Mouse (Mus musculus): ENCODE data around the gene Atp8b5.
A peak's percentile ranks its signal among the peaks of the same experiment; 100 is the strongest.

The Atp8b5 gene

GRCm38 (mm10) chr4:43414761-43415160 is 147.8 kb downstream of the Atp8b5 start:
- no peak for DNase-seq (ENCODE audit: low read depth, low spot score)

- no peak for DNase-seq (ENCODE audit: low read depth, low spot score)
These were observed 148.5 kb downstream of the Atp8b5 start for GRCm38 (mm10) chr4:43415221-43416070.

GRCm38 (mm10) chr4:43416071-43416490 is 149.1 kb downstream of the Atp8b5 start:
- DNase-seq (ENCODE audit: low read depth, low spot score), result no peak

GRCm38 (mm10) chr4:43417269-43418062 is 150.5 kb downstream of the Atp8b5 start:
- peak; percentile 55 for DNase-seq (ENCODE audit: low read depth, low spot score)

GRCm38 (mm10) chr4:43418450-43418849 is 151.5 kb downstream of the Atp8b5 start:
- DNase-seq (ENCODE audit: low read depth, low spot score), result no peak

- no peak for DNase-seq (ENCODE audit: low read depth, low spot score)
These were observed 152.2 kb downstream of the Atp8b5 start for GRCm38 (mm10) chr4:43418973-43419656.

GRCm38 (mm10) chr4:43419801-43420281 is 152.9 kb downstream of the Atp8b5 start:
- no peak for DNase-seq (ENCODE audit: low read depth, low spot score)

- DNase-seq (ENCODE audit: low read depth, low spot score), result peak; percentile 88
These were observed 153.3 kb downstream of the Atp8b5 start for GRCm38 (mm10) chr4:43420305-43420704.

GRCm38 (mm10) chr4:43421632-43422240 is 154.8 kb downstream of the Atp8b5 start:
- DNase-seq (ENCODE audit: low read depth, low spot score), result no peak
